Mouse (Mus musculus): ENCODE measurements at regions not wholly inside any gene's neighbourhood (a gene's known extent, or its start where the extent isn't known, plus 50 kb on each side); places are given as distances from the start of the nearest gene placed in this dataset.

GRCm38 (mm10) chr1:14513662-14514061 lies 1579.5 kb downstream of the 4930444P10Rik start:
- Histone ChIP-seq H3K27me3 (ENCODE audit: low read depth, poor library complexity, severe bottlenecking) (peaks cover 32% of the 10 kb centered on the region), H3K4me1 (peaks cover 20% of the 10 kb centered on the region), H3K27ac (replicated peaks) (no peak overlapping the region), H3K9me3 (replicated peaks) (peaks cover 6% of the 10 kb centered on the region; the same call in 1 of the 2 replicates), H3K36me3 (no peaks in the 10 kb centered on the region), H3K4me3 (no peak overlapping the region)
- peak; percentile 25 for DNase-seq (ENCODE audit: low spot score)

- peaks cover 30% of the 10 kb centered on the region for H3K4me1 ChIP-seq
Observed at GRCm38 (mm10) chr1:14512481-14513285, 1580.4 kb downstream of the 4930444P10Rik start.

GRCm38 (mm10) chr1:14506831-14507690 lies 1586.1 kb downstream of the 4930444P10Rik start:
- under 1% methylated on average over 36 of the region's 36 CpGs for WGBS
- Histone ChIP-seq H3K27me3 (ENCODE audit: low read depth, poor library complexity, severe bottlenecking) (peaks cover 98% of the 10 kb centered on the region), H3K36me3 (no peaks in the 10 kb centered on the region), H3K4me3 (peak overlapping the region; percentile 58), H3K27ac (replicated peaks) (peak overlapping the region; percentile 74), H3K4me1 (peaks cover 75% of the 10 kb centered on the region), H3K9me3 (replicated peaks) (no peaks in the 10 kb centered on the region)
- DNase-seq (ENCODE audit: low spot score) = peak; percentile 40

More at GRCm38 (mm10) chr1:14512481-14513285, 1580.4 kb downstream of the 4930444P10Rik start:
- Histone ChIP-seq H3K4me3 (no peak overlapping the region), H3K9me3 (replicated peaks) (peaks cover 6% of the 10 kb centered on the region; the same call in 1 of the 2 replicates), H3K27me3 (ENCODE audit: low read depth, poor library complexity, severe bottlenecking) (peaks cover 42% of the 10 kb centered on the region), H3K36me3 (no peaks in the 10 kb centered on the region), H3K27ac (replicated peaks) (no peak overlapping the region)
- no peak for DNase-seq (ENCODE audit: low spot score)
- WGBS = 54% methylated on average over 9 of the region's 9 CpGs

- H3K9me3 ChIP-seq (replicated peaks) = no peaks in the 10 kb centered on the region
- H3K4me3 ChIP-seq = peak overlapping the region; percentile 58
- peak overlapping the region; percentile 74 for H3K27ac ChIP-seq (replicated peaks)
- peaks cover 99% of the 10 kb centered on the region for H3K27me3 ChIP-seq (ENCODE audit: low read depth, poor library complexity, severe bottlenecking)
- DNase-seq (ENCODE audit: low spot score) = peak; percentile 83
- no peaks in the 10 kb centered on the region for H3K36me3 ChIP-seq
- under 1% methylated on average over 34 of the region's 34 CpGs for WGBS
- peaks cover 67% of the 10 kb centered on the region for H3K4me1 ChIP-seq
Observed at GRCm38 (mm10) chr1:14506201-14506830, 1586.8 kb downstream of the 4930444P10Rik start.

- Histone ChIP-seq H3K4me3 (peak overlapping the region; percentile 58), H3K36me3 (no peaks in the 10 kb centered on the region), H3K4me1 (peaks cover 61% of the 10 kb centered on the region), H3K9me3 (replicated peaks) (no peaks in the 10 kb centered on the region), H3K27ac (replicated peaks) (no peak overlapping the region), H3K27me3 (ENCODE audit: low read depth, poor library complexity, severe bottlenecking) (peaks cover 99% of the 10 kb centered on the region)
- no peak for DNase-seq (ENCODE audit: low spot score)
- WGBS = 2% methylated on average over 6 of the region's 6 CpGs
Observed at GRCm38 (mm10) chr1:14505741-14506140, 1587.4 kb downstream of the 4930444P10Rik start.

- peak; percentile 34 for DNase-seq (ENCODE audit: low spot score)
- no peak overlapping the region for H3K27ac ChIP-seq (replicated peaks)
- no peaks in the 10 kb centered on the region for H3K36me3 ChIP-seq
- H3K27me3 ChIP-seq (ENCODE audit: low read depth, poor library complexity, severe bottlenecking) = peaks cover 91% of the 10 kb centered on the region
- WGBS = 3% methylated on average over 12 of the region's 12 CpGs
- peaks cover 61% of the 10 kb centered on the region for H3K4me1 ChIP-seq
- H3K9me3 ChIP-seq (replicated peaks) = no peaks in the 10 kb centered on the region
- peak overlapping the region; percentile 39 for H3K4me3 ChIP-seq
Observed at GRCm38 (mm10) chr1:14504767-14505343, 1588.3 kb downstream of the 4930444P10Rik start.

- H3K9me3 ChIP-seq (replicated peaks) = no peaks in the 10 kb centered on the region
- 6% methylated on average over 17 of the region's 17 CpGs for WGBS
- H3K27ac ChIP-seq (replicated peaks) = no peak overlapping the region
- DNase-seq (ENCODE audit: low spot score) = peak; percentile 61
- peak overlapping the region; percentile 39 for H3K4me3 ChIP-seq
- peaks cover 61% of the 10 kb centered on the region for H3K4me1 ChIP-seq
- H3K36me3 ChIP-seq = no peaks in the 10 kb centered on the region
- peaks cover 84% of the 10 kb centered on the region for H3K27me3 ChIP-seq (ENCODE audit: low read depth, poor library complexity, severe bottlenecking)
Observed at GRCm38 (mm10) chr1:14503881-14504742, 1589.0 kb downstream of the 4930444P10Rik start.

- Histone ChIP-seq H3K27ac (replicated peaks) (no peak overlapping the region), H3K4me3 (0 out of 2 replicates have a peak overlapping the region, but pooled peaks have one; percentile 39), H3K9me3 (replicated peaks) (no peaks in the 10 kb centered on the region), H3K36me3 (no peaks in the 10 kb centered on the region), H3K4me1 (peaks cover 54% of the 10 kb centered on the region), H3K27me3 (ENCODE audit: low read depth, poor library complexity, severe bottlenecking) (peaks cover 75% of the 10 kb centered on the region)
- peak; percentile 30 for DNase-seq (ENCODE audit: low spot score)
- 12% methylated on average over 7 of the region's 7 CpGs for WGBS
Observed at GRCm38 (mm10) chr1:14503193-14503800, 1589.8 kb downstream of the 4930444P10Rik start.

GRCm38 (mm10) chr1:14499105-14499504 lies 1594.0 kb downstream of the 4930444P10Rik start:
- no peaks in the 10 kb centered on the region for H3K36me3 ChIP-seq
- 81% methylated on average over 1 of the region's 1 CpGs for WGBS
- no peak overlapping the region for H3K4me3 ChIP-seq
- peaks cover 12% of the 10 kb centered on the region for H3K4me1 ChIP-seq
- H3K27ac ChIP-seq (replicated peaks) = no peak overlapping the region
- peaks cover 33% of the 10 kb centered on the region for H3K27me3 ChIP-seq (ENCODE audit: low read depth, poor library complexity, severe bottlenecking)
- DNase-seq (ENCODE audit: low spot score) = no peak
- H3K9me3 ChIP-seq (replicated peaks) = no peaks in the 10 kb centered on the region

- H3K27me3 ChIP-seq (ENCODE audit: low read depth, poor library complexity, severe bottlenecking) = no peaks in the 10 kb centered on the region
- no peaks in the 10 kb centered on the region for H3K9me3 ChIP-seq (replicated peaks)
- DNase-seq (ENCODE audit: low spot score) = no peak
- H3K36me3 ChIP-seq = no peaks in the 10 kb centered on the region
- H3K4me3 ChIP-seq = no peak overlapping the region
- no peak overlapping the region for H3K27ac ChIP-seq (replicated peaks)
- H3K4me1 ChIP-seq = no peaks in the 10 kb centered on the region
- 86% methylated on average over 3 of the region's 3 CpGs for WGBS
Observed at GRCm38 (mm10) chr1:14490026-14490425, 1603.1 kb downstream of the 4930444P10Rik start.

- Histone ChIP-seq H3K27ac (replicated peaks) (no peak overlapping the region), H3K9me3 (replicated peaks) (no peaks in the 10 kb centered on the region), H3K4me1 (no peaks in the 10 kb centered on the region), H3K27me3 (ENCODE audit: low read depth, poor library complexity, severe bottlenecking) (no peaks in the 10 kb centered on the region), H3K36me3 (no peaks in the 10 kb centered on the region), H3K4me3 (no peak overlapping the region)
- DNase-seq (ENCODE audit: low spot score) = no peak
- 77% methylated on average over 4 of the region's 4 CpGs for WGBS
Observed at GRCm38 (mm10) chr1:14487708-14488127, 1605.4 kb downstream of the 4930444P10Rik start.

Measured in midbrain, embryonic 10.5 days (tissue).